Mouse (Mus musculus) heart, adult 2 months (tissue): Measurements from ENCODE around the gene Hcrt.

Source experiments
- CTCF ChIP-seq: fragments of 200-600 bp; IDR thresholded peaks from 2 replicates; pipeline ENCODE4 v1.8.1; 2022; ENCODE audit warnings: antibody characterized with exemption, mild to moderate bottlenecking, moderate library complexity
- POLR2A ChIP-seq: fragments of 200-500 bp; IDR thresholded peaks from 2 replicates; pipeline ENCODE4 v1.6.1; 2011; ENCODE audit warnings: mild to moderate bottlenecking, low read depth, low read length, control low read depth; ENCODE audit not compliant: insufficient read depth

DNA sequence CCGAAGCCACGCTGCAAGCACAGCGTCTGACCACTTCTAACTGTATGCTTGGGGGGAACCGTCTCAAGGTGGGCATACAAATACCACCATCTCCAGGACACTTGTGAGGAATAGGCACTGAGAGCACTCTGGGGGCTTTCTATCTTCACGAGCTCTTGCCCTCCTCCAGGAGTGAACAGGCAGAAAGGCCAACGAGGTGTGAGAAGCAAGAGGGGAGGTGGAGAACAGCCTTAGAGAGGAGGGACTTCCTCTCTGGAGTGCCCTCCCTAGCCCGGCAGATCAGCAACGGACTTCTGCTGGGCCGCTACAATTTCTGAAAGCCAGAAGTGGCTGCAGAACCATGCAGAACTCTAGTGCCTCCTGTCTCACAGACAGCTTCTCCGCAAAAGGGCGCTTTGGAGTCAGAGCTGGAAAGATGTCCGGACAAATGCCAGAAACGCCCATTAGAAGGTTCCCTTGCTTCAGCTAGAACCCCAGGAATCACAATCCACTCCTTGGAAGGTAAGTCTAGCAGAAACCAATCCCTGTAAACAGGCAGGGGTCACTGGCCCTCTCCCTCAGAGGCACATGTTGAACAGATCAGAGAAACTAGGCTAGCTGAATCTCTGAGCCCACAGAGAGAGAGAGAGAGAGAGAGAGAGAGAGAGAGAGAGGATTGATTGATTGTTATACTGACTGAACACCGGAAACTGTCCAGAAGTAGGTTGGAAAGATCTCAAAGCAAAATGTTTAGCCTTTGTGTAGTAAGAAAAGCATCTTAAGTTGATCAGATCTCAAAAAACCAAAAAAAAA, 26.6 kb downstream of the Hcrt start:
- TF ChIP-seq POLR2A (0 out of 2 replicates have a peak, but pooled peaks have one; percentile 36), CTCF (no peak)
